Mouse (Mus musculus): ENCODE measurements around the gene Strbp. TPM values are rescaled to one million over a fixed set of nuclear protein-coding genes. Genes with fewer than 3 reads are reported as not detected.

The Strbp gene
- total RNA-seq, 1 experiment from 2014 or later = 72.4 TPM

- ATAC-seq (replicated peaks in 1 of 2; ENCODE audit: insufficient read depth in 1 of 2, low FRiP score in 2 of 2, low TSS enrichment in 1 of 2, low read depth in 1 of 2, poor library complexity in 2 of 2, severe bottlenecking in 2 of 2) = no peak
Measured at GRCm38 (mm10) chr2:37485370-37485769, 218.3 kb downstream of the Strbp start.

- ATAC-seq (replicated peaks in 1 of 2; ENCODE audit: insufficient read depth in 1 of 2, low FRiP score in 2 of 2, low TSS enrichment in 1 of 2, low read depth in 1 of 2, poor library complexity in 2 of 2, severe bottlenecking in 2 of 2) = no peak
Measured at GRCm38 (mm10) chr2:37484165-37484564, 219.5 kb downstream of the Strbp start.

- no peak for ATAC-seq (replicated peaks in 1 of 2; ENCODE audit: insufficient read depth in 1 of 2, low FRiP score in 2 of 2, low TSS enrichment in 1 of 2, low read depth in 1 of 2, poor library complexity in 2 of 2, severe bottlenecking in 2 of 2)
Measured at GRCm38 (mm10) chr2:37480039-37480438, 223.6 kb downstream of the Strbp start.

- ATAC-seq (replicated peaks in 1 of 2; ENCODE audit: insufficient read depth in 1 of 2, low FRiP score in 2 of 2, low TSS enrichment in 1 of 2, low read depth in 1 of 2, poor library complexity in 2 of 2, severe bottlenecking in 2 of 2) = no peak
Measured at GRCm38 (mm10) chr2:37479559-37479958, 224.1 kb downstream of the Strbp start.

- ATAC-seq (replicated peaks in 1 of 2; ENCODE audit: insufficient read depth in 1 of 2, low FRiP score in 2 of 2, low TSS enrichment in 1 of 2, low read depth in 1 of 2, poor library complexity in 2 of 2, severe bottlenecking in 2 of 2) = no peak
Measured at GRCm38 (mm10) chr2:37466266-37466665, 237.4 kb downstream of the Strbp start.

- ATAC-seq (replicated peaks in 1 of 2; ENCODE audit: insufficient read depth in 1 of 2, low FRiP score in 2 of 2, low TSS enrichment in 1 of 2, low read depth in 1 of 2, poor library complexity in 2 of 2, severe bottlenecking in 2 of 2) = no peak
Measured at GRCm38 (mm10) chr2:37460707-37461106, 243.0 kb downstream of the Strbp start.

GRCm38 (mm10) chr2:37452376-37452760 is 251.3 kb downstream of the Strbp start:
- no peak; a peak in 1 of 4 replicates for ATAC-seq (replicated peaks in 1 of 2; ENCODE audit: insufficient read depth in 1 of 2, low FRiP score in 2 of 2, low TSS enrichment in 1 of 2, low read depth in 1 of 2, poor library complexity in 2 of 2, severe bottlenecking in 2 of 2)

- ATAC-seq (replicated peaks in 1 of 2; ENCODE audit: insufficient read depth in 1 of 2, low FRiP score in 2 of 2, low TSS enrichment in 1 of 2, low read depth in 1 of 2, poor library complexity in 2 of 2, severe bottlenecking in 2 of 2) = peak; percentile 98 to 99
Measured at GRCm38 (mm10) chr2:37451667-37452375, 251.8 kb downstream of the Strbp start.

GRCm38 (mm10) chr2:37442611-37443591 is 260.8 kb downstream of the Strbp start, which contains the start of the genes Zbtb26, Zbtb6 and Rabgap1:
Gene Zbtb26 (minus strand): TSS chr2:37443135.
Gene Zbtb6 (minus strand): TSS chr2:37443171.
Gene Rabgap1 (plus strand): TSS chr2:37443279.
- peak; percentile 100 for ATAC-seq (replicated peaks in 1 of 2; ENCODE audit: insufficient read depth in 1 of 2, low FRiP score in 2 of 2, low TSS enrichment in 1 of 2, low read depth in 1 of 2, poor library complexity in 2 of 2, severe bottlenecking in 2 of 2)

Other genes with a start within 250 kb of the Strbp start
- gene Gpr21, start 187.5 kb downstream of the Strbp start, total RNA-seq (2017) = 1.2 and 1.6 TPM in 2 replicates
- not detected in 2 replicates for gene Crb2, start 72.4 kb upstream of the Strbp start, total RNA-seq (2017)

Data from hematopoietic stem cell, adult 5-6 weeks (primary cell).